Mouse (Mus musculus): ENCODE measurements around the gene Gsta3. TPM values are rescaled to one million over a fixed set of nuclear protein-coding genes. Genes with fewer than 3 reads are reported as not detected.
A peak's percentile ranks its signal among the peaks of the same experiment; 100 is the strongest.
"Not testable (repeated sequence)": the region's sequence is repeated elsewhere in the genome, so short reads cannot be mapped to it uniquely, and the experiment has no call there.

The Gsta3 gene
- polyA plus RNA-seq (2012; fragmentation: generic; extraction: Trizol): 0.30 TPM

DNA sequence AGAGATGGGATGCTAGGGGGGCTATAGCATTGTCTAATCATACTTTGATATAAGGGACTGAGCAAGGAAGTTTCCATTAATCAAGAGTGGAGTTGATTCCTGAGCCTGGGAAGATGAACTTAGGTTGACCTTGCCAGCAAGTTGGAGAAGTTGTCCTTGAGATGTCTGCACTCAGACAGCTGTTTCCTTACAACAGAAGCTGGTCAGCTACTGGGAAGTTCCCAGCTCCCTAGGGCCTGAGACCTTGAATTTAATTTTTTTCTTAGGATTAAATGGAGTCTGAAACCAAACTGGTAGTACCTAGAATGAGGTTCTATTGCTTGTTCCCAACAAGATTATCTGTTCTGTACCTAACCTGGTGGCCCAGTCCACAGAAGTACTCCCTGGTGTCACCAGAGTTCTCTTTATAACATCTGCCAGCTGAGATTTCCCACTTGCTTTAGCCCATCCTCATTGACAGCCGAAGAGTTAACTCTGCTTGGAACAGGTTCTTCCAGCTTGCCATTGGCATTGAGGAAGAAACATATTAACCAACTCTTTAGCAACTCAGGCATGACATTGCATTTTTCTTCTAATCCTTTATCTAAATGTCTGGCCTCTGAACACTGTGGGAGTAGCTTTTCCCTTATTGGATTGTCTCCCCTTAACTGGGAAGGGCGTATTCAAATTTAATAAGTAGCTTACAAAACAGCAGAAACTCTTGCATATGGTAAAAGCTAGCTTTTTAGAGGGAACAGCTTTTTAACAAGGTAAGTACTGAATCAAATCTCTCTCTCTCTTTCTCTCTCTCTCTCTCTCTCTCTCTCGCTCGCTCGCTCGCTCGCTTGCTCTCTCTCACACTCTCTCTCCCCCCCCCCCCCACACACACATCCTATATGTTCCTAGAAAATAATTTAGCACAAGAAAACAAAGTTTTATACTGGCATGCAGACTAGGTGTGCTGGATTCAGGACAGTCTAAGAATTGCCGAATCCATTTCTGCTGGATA is at the start of gene Gsta3:
Gene Gsta3, plus strand, starts transcription at position 679 of the 988 bp plus-strand sequence.
- no peaks in the 10 kb centered on the region for H3K79me2 ChIP-seq (ENCODE audit: control insufficient read depth, insufficient read depth)
- H3K4me3 ChIP-seq: no peak within 1 kb of the TSS
- no peaks in the 10 kb centered on the region for H3K36me3 ChIP-seq (ENCODE audit: control insufficient read depth, insufficient read depth)
- H3K27me3 ChIP-seq (ENCODE audit: control insufficient read depth, insufficient read depth, insufficient read length): no peaks in the 10 kb centered on the region
- no peak for TF ChIP-seq TCF3 (IDR thresholded peaks at IDR 0.05; ENCODE audit: insufficient read length, low read depth)
- no peak for TF ChIP-seq CEBPB (IDR thresholded peaks at IDR 0.05; ENCODE audit: insufficient read depth, poor library complexity, severe bottlenecking)
- TF ChIP-seq REST (IDR thresholded peaks at IDR 0.05; ENCODE audit: insufficient read depth, insufficient read length): no peak
- no peak for TF ChIP-seq MYOD1 (IDR thresholded peaks at IDR 0.05; ENCODE audit: control insufficient read depth in 1 of 3, insufficient read length in 2 of 3, low read depth in 2 of 3)
- no peak for TF ChIP-seq E2F4 (IDR thresholded peaks at IDR 0.05; ENCODE audit: insufficient read depth)
- no peak for TF ChIP-seq POLR2A (IDR thresholded peaks at IDR 0.05; ENCODE audit: insufficient read length, low read depth)
- no peak for TF ChIP-seq TCF12 (IDR thresholded peaks at IDR 0.05; ENCODE audit: insufficient read depth, poor library complexity, severe bottlenecking)
- no peak for TF ChIP-seq POLR2AphosphoS2 (IDR thresholded peaks at IDR 0.05; ENCODE audit: insufficient read length, low read depth)
- no peak within 1 kb of the TSS for H3ac ChIP-seq (ENCODE audit: control insufficient read depth, insufficient read length)
- no peak within 1 kb of the TSS for H3K4me2 ChIP-seq (ENCODE audit: low read depth)

DNA sequence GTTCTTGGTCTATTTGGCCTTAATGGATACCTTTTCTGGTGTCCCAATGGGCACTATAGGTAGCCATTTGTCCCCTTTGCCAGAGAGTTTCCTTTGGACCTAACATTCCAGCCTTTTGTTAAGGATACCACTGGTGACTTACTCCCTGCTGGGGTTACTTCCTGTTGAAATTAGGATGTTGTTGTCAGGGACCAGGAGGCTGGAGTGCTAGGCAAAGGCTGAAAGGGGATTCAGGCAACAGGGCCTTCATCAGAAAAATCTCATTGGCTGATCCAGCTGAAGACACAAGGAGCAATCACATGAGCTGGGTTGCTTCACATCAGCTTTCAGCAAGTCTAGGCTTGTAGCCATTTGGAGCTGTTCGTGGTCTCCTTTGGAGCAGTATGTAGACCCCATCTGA is 34.1 kb upstream of the Gsta3 start:
- Histone ChIP-seq H3K27me3 (ENCODE audit: control insufficient read depth, insufficient read depth, insufficient read length) (no peaks in the 10 kb centered on the region), H3K36me3 (ENCODE audit: control insufficient read depth, insufficient read depth) (no peaks in the 10 kb centered on the region), H3ac (ENCODE audit: control insufficient read depth, insufficient read length) (no peak overlapping the region), H3K4me3 (no peak overlapping the region), H3K4me2 (ENCODE audit: low read depth) (no peak overlapping the region), H3K79me2 (ENCODE audit: control insufficient read depth, insufficient read depth) (no peaks in the 10 kb centered on the region)
- no peak for TF ChIP-seq REST (IDR thresholded peaks at IDR 0.05; ENCODE audit: insufficient read depth, insufficient read length)
- no peak for TF ChIP-seq E2F4 (IDR thresholded peaks at IDR 0.05; ENCODE audit: insufficient read depth)
- no peak for TF ChIP-seq USF1 (IDR thresholded peaks at IDR 0.05; ENCODE audit: low read depth)

DNA sequence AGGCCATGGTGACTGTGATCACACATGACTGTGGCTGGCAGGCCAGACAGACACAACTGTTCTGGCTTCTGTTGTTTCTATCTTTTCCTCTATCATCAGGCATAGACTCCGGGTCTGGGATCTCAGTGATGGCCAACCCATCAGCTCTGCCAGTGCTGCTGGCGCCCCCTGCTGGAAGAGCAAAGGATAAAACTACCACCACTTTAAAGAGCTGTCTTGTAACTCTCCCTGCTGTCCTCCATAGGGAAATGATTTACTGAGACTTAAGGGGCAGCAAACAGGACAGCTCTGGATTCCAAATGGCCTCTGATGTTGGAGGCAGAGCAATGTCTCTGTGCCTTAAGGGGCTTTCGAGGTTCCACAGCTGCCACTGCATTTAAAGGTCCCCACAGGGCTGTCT is 26.9 kb upstream of the Gsta3 start:
- H3K36me3 ChIP-seq (ENCODE audit: control insufficient read depth, insufficient read depth); H3ac ChIP-seq (ENCODE audit: control insufficient read depth, insufficient read length); H3K79me2 ChIP-seq (ENCODE audit: control insufficient read depth, insufficient read depth); H3K4me2 ChIP-seq (ENCODE audit: low read depth); H3K4me3 ChIP-seq; H3K27me3 ChIP-seq (ENCODE audit: control insufficient read depth, insufficient read depth, insufficient read length): not testable (repeated sequence)

DNA sequence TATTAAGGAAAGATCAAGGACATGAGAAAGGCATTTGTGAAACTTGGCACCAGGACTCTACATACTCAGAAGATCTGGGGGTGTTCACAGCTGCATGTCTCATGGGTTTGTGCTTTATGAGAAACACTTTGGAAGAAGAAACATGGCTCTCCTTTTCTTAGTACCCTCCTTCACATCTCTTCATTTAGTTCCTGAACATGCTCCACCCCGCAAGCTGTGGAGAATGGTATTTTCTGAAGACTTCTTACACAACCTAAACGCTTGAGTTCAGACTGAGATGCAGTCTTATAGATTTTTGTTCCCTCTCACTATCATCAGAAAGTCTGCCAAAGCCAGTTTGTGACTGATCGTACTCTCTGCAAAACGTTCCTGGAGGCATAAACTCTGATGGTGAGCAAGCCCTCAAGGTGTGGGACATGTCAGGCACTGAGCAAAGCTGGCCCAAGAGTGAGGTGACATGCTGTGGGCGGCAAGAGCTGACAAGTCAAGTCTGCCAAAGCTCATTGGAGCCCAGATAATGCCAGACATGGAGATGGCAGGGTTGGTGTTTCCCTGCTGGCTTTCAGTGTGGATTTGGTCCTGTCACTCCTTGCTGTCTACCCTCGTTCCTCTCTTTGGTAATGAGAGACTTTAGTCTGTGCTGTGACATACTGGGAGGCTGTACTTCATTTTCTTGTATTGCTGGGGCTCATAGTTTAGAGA is 26.2 kb upstream of the Gsta3 start:
- not testable (repeated sequence) for H3K4me2 ChIP-seq (ENCODE audit: low read depth); H3ac ChIP-seq (ENCODE audit: control insufficient read depth, insufficient read length); H3K27me3 ChIP-seq (ENCODE audit: control insufficient read depth, insufficient read depth, insufficient read length); H3K79me2 ChIP-seq (ENCODE audit: control insufficient read depth, insufficient read depth); H3K4me3 ChIP-seq; H3K36me3 ChIP-seq (ENCODE audit: control insufficient read depth, insufficient read depth)

DNA sequence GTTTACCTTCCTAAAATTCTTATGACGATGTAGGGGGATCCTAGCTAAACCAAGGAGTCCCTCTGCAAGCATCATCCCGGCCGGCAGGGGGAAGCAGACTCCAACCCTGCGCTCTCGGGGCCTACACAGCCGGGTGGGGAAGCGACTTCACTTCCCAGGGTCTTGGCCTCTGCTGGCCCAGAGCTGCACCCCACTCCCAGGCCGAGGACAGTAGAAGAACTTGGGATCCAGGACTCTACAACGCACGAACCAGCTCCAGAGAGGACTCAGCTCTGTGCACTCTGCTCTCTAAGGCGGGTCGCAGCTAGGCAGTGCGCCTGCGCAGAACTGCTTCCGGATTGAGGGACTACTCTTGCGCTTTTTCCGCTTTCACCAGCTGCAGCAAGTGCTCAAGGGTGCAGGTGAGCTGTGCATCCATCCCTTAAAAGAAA is 21.9 kb upstream of the Gsta3 start, which contains the start of gene Tmem14a:
Gene Tmem14a, plus strand, starts transcription at position 87 of the 431 bp plus-strand sequence.
- Histone ChIP-seq H3ac (ENCODE audit: control insufficient read depth, insufficient read length) (no peak within 1 kb of the TSS), H3K79me2 (ENCODE audit: control insufficient read depth, insufficient read depth) (no peaks in the 10 kb centered on the region), H3K4me2 (ENCODE audit: low read depth) (peak within 1 kb of the TSS; percentile 82), H3K27me3 (ENCODE audit: control insufficient read depth, insufficient read depth, insufficient read length) (no peaks in the 10 kb centered on the region), H3K4me3 (peak within 1 kb of the TSS; percentile 20), H3K36me3 (ENCODE audit: control insufficient read depth, insufficient read depth) (no peaks in the 10 kb centered on the region)
- TF ChIP-seq POLR2A (IDR thresholded peaks at IDR 0.05; ENCODE audit: insufficient read length, low read depth) (no peak), MAX (IDR thresholded peaks at IDR 0.05; ENCODE audit: low read depth) (no peak), USF1 (IDR thresholded peaks at IDR 0.05; ENCODE audit: low read depth) (no peak), MYOD1 (IDR thresholded peaks at IDR 0.05; ENCODE audit: control insufficient read depth in 1 of 3, insufficient read length in 2 of 3, low read depth in 2 of 3) (no peak), E2F4 (IDR thresholded peaks at IDR 0.05; ENCODE audit: insufficient read depth) (no peak), MYOG (IDR thresholded peaks at IDR 0.05; ENCODE audit: control insufficient read depth in 1 of 3, insufficient read depth in 1 of 3, insufficient read length in 2 of 3, low read depth in 2 of 3) (no peak), POLR2AphosphoS2 (IDR thresholded peaks at IDR 0.05; ENCODE audit: insufficient read length, low read depth) (no peak), TCF3 (IDR thresholded peaks at IDR 0.05; ENCODE audit: insufficient read length, low read depth) (no peak)

All from myocyte (in vitro differentiated cells).